Mouse (Mus musculus) spleen, adult 2 months (tissue): ENCODE measurements around the gene Trcg1.

Experiments used
- CTCF ChIP-seq: fragments of 200-500 bp; IDR thresholded peaks from 2 replicates; pipeline ENCODE4 v1.5.1; 2011; ENCODE audit warnings: mild to moderate bottlenecking, inconsistent platforms; ENCODE audit not compliant: insufficient read depth, insufficient read length, insufficient replicate concordance; ENCODE audit errors: extremely low read depth
- POLR2A ChIP-seq: fragments of 200-500 bp; IDR thresholded peaks from 2 replicates; pipeline ENCODE4 v1.6.1; 2011; ENCODE audit warnings: low read depth, low read length, inconsistent platforms

- TF ChIP-seq POLR2A = no peak
- TF ChIP-seq CTCF = no peak
These were observed 45.2 kb downstream of the Trcg1 start for GRCm38 (mm10) chr9:57281549-57281948.
